Mouse (Mus musculus) erythroblast, embryonic 14.5 days (primary cell): ENCODE results near the gene Crebrf.

Experiments used
- GATA1 ChIP-seq: IDR thresholded peaks from 2 replicates; pipeline ENCODE4 v1.6.1; 2012; ENCODE audit warnings: low read length, inconsistent platforms, mixed read lengths
- TAL1 ChIP-seq: IDR thresholded peaks from 3 replicates; pipeline ENCODE4 v1.6.1; 2012; ENCODE audit warnings: low read length, inconsistent platforms, mixed read lengths

DNA sequence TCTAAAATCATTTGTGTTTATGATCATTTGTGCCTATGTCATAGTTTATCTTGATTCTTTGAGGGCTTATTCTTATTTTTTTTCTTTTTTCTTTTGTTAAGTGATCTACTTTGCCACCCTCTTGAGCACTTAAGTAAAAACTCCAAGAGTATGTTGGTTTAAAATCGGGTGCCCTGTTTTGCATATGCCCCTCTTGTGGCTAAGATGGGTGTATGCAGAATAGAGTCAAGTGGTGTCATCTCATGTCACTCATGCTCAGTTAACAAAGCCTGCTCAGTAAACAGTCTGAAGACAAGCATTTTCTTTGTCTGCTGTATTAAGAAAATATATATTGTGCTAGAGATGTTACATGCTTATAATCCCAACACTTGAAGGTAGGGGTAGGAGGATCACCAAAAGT is 27.8 kb downstream of the Crebrf start:
- TF ChIP-seq TAL1 (no peak), GATA1 (no peak)
